Mouse (Mus musculus) cerebellum, adult 2 months (tissue): ENCODE measurements around the gene Top1.

Experiments
- CTCF ChIP-seq: fragments of 200-500 bp; IDR thresholded peaks from 2 replicates; pipeline ENCODE4 v1.5.1; 2011; ENCODE audit warnings: low read depth, mild to moderate bottlenecking, control low read depth, low read length, moderate library complexity, borderline replicate concordance; ENCODE audit not compliant: insufficient read depth
- POLR2A ChIP-seq: fragments of 200-500 bp; IDR thresholded peaks from 2 replicates; pipeline ENCODE4 v1.6.1; 2011; ENCODE audit warnings: low read length, control low read depth, borderline replicate concordance; ENCODE audit not compliant: insufficient read depth

DNA sequence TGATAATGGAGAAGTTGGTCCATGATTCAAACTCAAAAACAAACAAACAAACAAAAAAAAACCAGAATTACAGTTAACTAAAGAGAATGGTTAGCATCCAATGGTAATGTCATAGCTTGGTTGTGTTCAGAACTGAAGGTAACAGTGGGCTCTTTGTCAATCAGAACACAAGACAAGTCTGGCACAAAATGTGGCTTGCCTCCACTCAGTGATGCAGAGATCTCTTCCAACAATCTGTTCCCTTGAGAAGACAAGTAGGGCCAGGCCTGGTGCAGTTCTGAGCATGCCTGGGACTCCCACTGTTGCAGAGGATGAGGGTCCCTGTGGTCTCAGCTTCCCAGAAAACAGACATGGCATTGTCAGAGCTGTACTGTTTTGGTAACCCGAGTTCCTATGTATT lies 125.2 kb downstream of the Top1 start:
- TF ChIP-seq CTCF (no peak), POLR2A (no peak)
